Mouse (Mus musculus): ENCODE results near the gene Pglyrp2.

The Pglyrp2 gene

GRCm38 (mm10) chr17:32424034-32424433 is at the start of gene Pglyrp2:
Gene Pglyrp2, minus strand, starts transcription at chr17:32424167.
- no peak for DNase-seq (ENCODE audit: low read depth)

- DNase-seq (ENCODE audit: low read depth), result no peak
Observed at GRCm38 (mm10) chr17:32472176-32472575, 48.2 kb upstream of the Pglyrp2 start.

GRCm38 (mm10) chr17:32470795-32471194 is 46.8 kb upstream of the Pglyrp2 start:
- DNase-seq (ENCODE audit: low read depth), result no peak

- no peak for DNase-seq (ENCODE audit: low read depth)
Observed at GRCm38 (mm10) chr17:32468494-32468893, 44.5 kb upstream of the Pglyrp2 start.

- DNase-seq (ENCODE audit: low read depth), result no peak
Observed at GRCm38 (mm10) chr17:32454997-32455396, 31.0 kb upstream of the Pglyrp2 start.

GRCm38 (mm10) chr17:32454188-32454587 is 30.2 kb upstream of the Pglyrp2 start:
- no peak for DNase-seq (ENCODE audit: low read depth)

- peak; percentile 29 for DNase-seq (ENCODE audit: low read depth)
Observed at GRCm38 (mm10) chr17:32452482-32452881, 28.5 kb upstream of the Pglyrp2 start, which contains the start of gene Cyp4f39. Gene Cyp4f39, plus strand, starts transcription at chr17:32452723.

GRCm38 (mm10) chr17:32450844-32451537 is 27.0 kb upstream of the Pglyrp2 start:
- no peak for DNase-seq (ENCODE audit: low read depth)

GRCm38 (mm10) chr17:32449042-32449441 is 25.1 kb upstream of the Pglyrp2 start:
- no peak for DNase-seq (ENCODE audit: low read depth)

GRCm38 (mm10) chr17:32447195-32447594 is 23.2 kb upstream of the Pglyrp2 start:
- no peak for DNase-seq (ENCODE audit: low read depth)

- DNase-seq (ENCODE audit: low read depth), result no peak
Observed at GRCm38 (mm10) chr17:32445016-32445415, 21.0 kb upstream of the Pglyrp2 start.

- DNase-seq (ENCODE audit: low read depth), result no peak
Observed at GRCm38 (mm10) chr17:32443245-32443644, 19.3 kb upstream of the Pglyrp2 start.

- no peak for DNase-seq (ENCODE audit: low read depth)
Observed at GRCm38 (mm10) chr17:32437106-32437505, 13.1 kb upstream of the Pglyrp2 start.

GRCm38 (mm10) chr17:32435151-32435550 is 11.2 kb upstream of the Pglyrp2 start:
- DNase-seq (ENCODE audit: low read depth), result no peak

- no peak for DNase-seq (ENCODE audit: low read depth)
Observed at GRCm38 (mm10) chr17:32434324-32434723, 10.4 kb upstream of the Pglyrp2 start.

- peak; percentile 26 for DNase-seq (ENCODE audit: low read depth)
Observed at GRCm38 (mm10) chr17:32431972-32432371, 8.0 kb upstream of the Pglyrp2 start.

GRCm38 (mm10) chr17:32426610-32427009 is 2.6 kb upstream of the Pglyrp2 start:
- DNase-seq (ENCODE audit: low read depth), result no peak

GRCm38 (mm10) chr17:32420781-32421180 is 3.2 kb downstream of the Pglyrp2 start:
- no peak for DNase-seq (ENCODE audit: low read depth)

- no peak for DNase-seq (ENCODE audit: low read depth)
Observed at GRCm38 (mm10) chr17:32419989-32420388, 4.0 kb downstream of the Pglyrp2 start.

GRCm38 (mm10) chr17:32416771-32417170 is 7.2 kb downstream of the Pglyrp2 start:
- DNase-seq (ENCODE audit: low read depth), result no peak

- DNase-seq (ENCODE audit: low read depth), result no peak
Observed at GRCm38 (mm10) chr17:32415417-32416020, 8.4 kb downstream of the Pglyrp2 start.

GRCm38 (mm10) chr17:32411898-32412297 is 12.1 kb downstream of the Pglyrp2 start:
- DNase-seq (ENCODE audit: low read depth), result no peak

GRCm38 (mm10) chr17:32403417-32403816 is 20.6 kb downstream of the Pglyrp2 start, which contains the start of gene Rasal3:
Gene Rasal3, minus strand, starts transcription at chr17:32403583.
- DNase-seq (ENCODE audit: low read depth), result no peak

GRCm38 (mm10) chr17:32402779-32403157 is 21.2 kb downstream of the Pglyrp2 start:
- no peak for DNase-seq (ENCODE audit: low read depth)
